ENCODE assay signal across 7 mouse cellular contexts in the genomic region with DNA sequence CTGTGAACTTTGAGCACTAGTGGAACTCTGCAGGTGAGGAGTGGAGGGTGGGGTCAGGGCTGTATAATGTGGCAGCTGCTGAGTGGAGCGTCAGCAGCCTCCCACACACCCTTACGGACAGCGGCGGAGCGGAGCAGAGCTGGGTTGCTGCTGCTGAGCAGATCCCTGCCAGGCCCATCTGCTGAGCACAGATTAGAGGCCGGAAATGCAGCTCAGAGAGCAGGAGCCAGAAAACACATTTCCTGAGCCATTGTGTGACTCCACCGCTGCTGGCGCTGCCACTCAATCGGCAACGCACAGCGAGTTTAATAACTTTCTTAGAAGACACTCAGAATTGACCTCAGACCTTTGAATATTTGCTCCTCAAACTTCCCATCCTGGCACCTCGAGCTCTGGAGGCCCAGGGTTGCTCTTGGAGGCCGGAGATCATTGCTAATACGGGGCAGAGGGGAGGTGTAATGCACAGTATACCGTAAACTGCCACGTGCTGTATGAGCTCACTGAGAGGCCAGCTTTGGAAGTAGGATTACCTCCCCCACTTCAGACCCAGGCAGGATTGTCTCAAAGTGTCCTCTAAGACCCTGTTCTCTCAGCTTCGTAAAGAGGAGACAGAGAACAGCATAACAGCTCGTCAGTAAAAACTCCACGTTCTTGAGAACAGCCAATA.
A peak's percentile ranks its signal among the peaks of the same experiment; 100 is the strongest.
DNase-seq lines count a peak whose midpoint lies in the region; ATAC-seq and TF ChIP-seq lines count a peak whose summit lies in the region.

No protein-coding gene starts in this region.

- TF ChIP-seq CTCF in heart, adult 2 months (IDR thresholded peaks at IDR 0.05) = peak; percentile 33
- TF ChIP-seq CTCF in liver, adult 2 months (IDR thresholded peaks at IDR 0.05; ENCODE audit: low read depth, low read length) = 0 out of 2 replicates have a peak, but pooled peaks have one; percentile 12

- peak; percentile 62; the same call in 1 of the 2 replicates for ATAC-seq in midbrain, embryonic 15.5 days (replicated peaks)
- peak; percentile 84; the same call in 1 of the 2 replicates for ATAC-seq in stomach, embryonic 14.5 days (ENCODE audit: insufficient number of reproducible peaks, insufficient read depth, low FRiP score, low read depth)

- H3K4me2 ChIP-seq in midbrain, embryonic 15.5 days = no peak overlapping the region; the same call in 1 of the 2 replicates
- no peak overlapping the region for H3K4me2 ChIP-seq in stomach, embryonic 14.5 days (replicated peaks; ENCODE audit: low read depth, low read length)

- no peak for TF ChIP-seq POLR2A in heart, adult 2 months (IDR thresholded peaks at IDR 0.05; ENCODE audit: insufficient read depth, low read depth, low read length)
- TF ChIP-seq POLR2A in liver, adult 2 months (IDR thresholded peaks at IDR 0.05; ENCODE audit: extremely low read depth, insufficient read depth, low read length) = no peak

- H3K36me3 ChIP-seq in heart, adult 2 months (ENCODE audit: control insufficient read depth, insufficient read depth, low read length) = no peaks in the 10 kb centered on the region
- no peaks in the 10 kb centered on the region for H3K36me3 ChIP-seq in liver, adult 2 months (ENCODE audit: control insufficient read depth, insufficient read depth, low read length)
- H3K36me3 ChIP-seq in midbrain, embryonic 15.5 days (replicated peaks) = no peaks in the 10 kb centered on the region
- H3K36me3 ChIP-seq in stomach, embryonic 14.5 days (ENCODE audit: control insufficient read depth, insufficient read depth, low read length) = no peaks in the 10 kb centered on the region

- DNase-seq in R1 (ENCODE audit: low read depth, low spot score) = peak; percentile 69
- DNase-seq in embryo, embryonic 10 days (ENCODE audit: low spot score) = peak; percentile 69
- DNase-seq in heart, adult 2 months = peak; percentile 65 to 75
- DNase-seq in kidney, adult 18-20 months = peak; percentile 36
- DNase-seq in liver, adult 2 months (ENCODE audit: extremely low read depth, low read depth, low spot score) = peak; percentile 17

- H3K9ac ChIP-seq in heart, adult 2 months (ENCODE audit: low read depth, low read length) = peak overlapping the region; percentile 39; the same call in 1 of the 2 replicates
- H3K9ac ChIP-seq in liver, adult 2 months (ENCODE audit: low read depth, low read length) = no peak overlapping the region
- H3K9ac ChIP-seq in midbrain, embryonic 15.5 days = no peak overlapping the region
- H3K9ac ChIP-seq in stomach, embryonic 14.5 days (replicated peaks; ENCODE audit: low read depth, low read length) = no peak overlapping the region

- no peak for TF ChIP-seq EP300 in heart, adult 2 months (IDR thresholded peaks at IDR 0.05; ENCODE audit: insufficient read depth, low read depth, low read length)

- no peaks in the 10 kb centered on the region for H3K9me3 ChIP-seq in midbrain, embryonic 15.5 days
- no peaks in the 10 kb centered on the region for H3K9me3 ChIP-seq in stomach, embryonic 14.5 days (ENCODE audit: control insufficient read depth, low read depth, low read length)

- no peaks in the 10 kb centered on the region for H3K27me3 ChIP-seq in heart, adult 2 months (ENCODE audit: control insufficient read depth, insufficient read depth, low read length)
- no peaks in the 10 kb centered on the region for H3K27me3 ChIP-seq in liver, adult 2 months (ENCODE audit: control insufficient read depth, insufficient read depth, low read length)
- no peaks in the 10 kb centered on the region for H3K27me3 ChIP-seq in midbrain, embryonic 15.5 days (replicated peaks)
- H3K27me3 ChIP-seq in stomach, embryonic 14.5 days (ENCODE audit: control insufficient read depth, insufficient read depth, low read length) = no peaks in the 10 kb centered on the region

- H3K4me3 ChIP-seq in heart, adult 2 months = no peak overlapping the region; the same call in 1 of the 2 replicates
- H3K4me3 ChIP-seq in liver, adult 2 months (ENCODE audit: insufficient read depth, low read depth, low read length) = no peak overlapping the region
- H3K4me3 ChIP-seq in midbrain, embryonic 15.5 days = no peak overlapping the region
- H3K4me3 ChIP-seq in stomach, embryonic 14.5 days (ENCODE audit: low read depth, low read length) = no peak overlapping the region

- peak overlapping the region; percentile 59 for H3K27ac ChIP-seq in heart, adult 2 months
- H3K27ac ChIP-seq in liver, adult 2 months (replicated peaks; ENCODE audit: insufficient read depth, low read depth, low read length) = peak overlapping the region; percentile 47
- H3K27ac ChIP-seq in midbrain, embryonic 15.5 days = peak overlapping the region; percentile 40; the same call in 1 of the 2 replicates
- H3K27ac ChIP-seq in stomach, embryonic 14.5 days (ENCODE audit: low read length) = no peak overlapping the region

- no peaks in the 10 kb centered on the region; the same call in 1 of the 2 replicates for H3K79me2 ChIP-seq in heart, adult 2 months (replicated peaks; ENCODE audit: control insufficient read depth, insufficient read depth, low read length)
- H3K79me2 ChIP-seq in liver, adult 2 months (ENCODE audit: control insufficient read depth, insufficient read depth, low read length) = no peaks in the 10 kb centered on the region

- WGBS in heart, adult 2 months = 29% methylated on average over 19 of the region's 19 CpGs
- 60% methylated on average over 19 of the region's 19 CpGs for WGBS in liver, adult 2 months
- 20% methylated on average over 19 of the region's 19 CpGs for WGBS in midbrain, embryonic 15.5 days
- WGBS in stomach, embryonic 14.5 days = 25% methylated on average over 19 of the region's 19 CpGs

- intact Hi-C loops in heart, adult 2 months (cut with DNase I) = no loop called here

- peaks cover 18% of the 10 kb centered on the region for H3K4me1 ChIP-seq in heart, adult 2 months (ENCODE audit: control insufficient read depth, insufficient read depth, low read length)
- H3K4me1 ChIP-seq in liver, adult 2 months (ENCODE audit: control insufficient read depth, insufficient read depth, low read length) = peaks cover 28% of the 10 kb centered on the region
- peaks cover 12% of the 10 kb centered on the region for H3K4me1 ChIP-seq in midbrain, embryonic 15.5 days
- no peaks in the 10 kb centered on the region; the same call in 1 of the 2 replicates for H3K4me1 ChIP-seq in stomach, embryonic 14.5 days (ENCODE audit: control insufficient read depth, insufficient read depth, low read length)

Comparison
In these comparisons a context has a peak if more than half of its experiments do, and no peak if none do; other contexts are left out.
1. DNase-seq: peak in every context shown above with its lines; median percentile 70 in heart, adult 2 months; 69 in R1; 69 in embryo, embryonic 10 days; 36 in kidney, adult 18-20 months; 17 in liver, adult 2 months.